Comparison of ENCODE assay signal across 8 mouse cellular contexts in genomic region chr8:76902205-76903078, GRCm38 (mm10). TPM values are rescaled to one million over a fixed set of nuclear protein-coding genes. Genes with fewer than 3 reads are reported as not detected.
A peak's percentile ranks its signal among the peaks of the same experiment; 100 is the strongest.
DNase-seq lines count a peak whose midpoint lies in the region; ATAC-seq and TF ChIP-seq lines count a peak whose summit lies in the region.

No protein-coding gene starts in this region.

- intact Hi-C loops in gastrocnemius, adult 2 months (cut with DNase I): loop anchor here (5.0 kb wide), 3 partner anchors 70 to 230 kb away; no protein-coding TSS in a partner anchor
- intact Hi-C loops in left cerebral cortex, postnatal 36 days (cut with DNase I): loop anchor here (10.0 kb wide), 2 partner anchors 332 to 828 kb away; no protein-coding TSS in a partner anchor

- no peak for TF ChIP-seq EP300 in CH12.LX (IDR thresholded peaks at IDR 0.05; ENCODE audit: low read length)

- H3K9me3 ChIP-seq in CH12.LX (replicated peaks; ENCODE audit: low read length): peaks cover 4% of the 10 kb centered on the region
- H3K9me3 ChIP-seq in forebrain, embryonic 13.5 days (replicated peaks): no peaks in the 10 kb centered on the region
- H3K9me3 ChIP-seq in liver, embryonic 11.5 days (ENCODE audit: control insufficient read depth, low read length): no peaks in the 10 kb centered on the region

- H3K27ac ChIP-seq in gastrocnemius, adult 2 months: peak overlapping the region; percentile 94
- H3K27ac ChIP-seq in CH12.LX (ENCODE audit: insufficient read depth, low read depth): no peak overlapping the region
- H3K27ac ChIP-seq in forebrain, embryonic 13.5 days: no peak overlapping the region
- no peak overlapping the region for H3K27ac ChIP-seq in liver, embryonic 11.5 days (ENCODE audit: low read depth, low read length)

- under 1% methylated on average over 32 of the region's 35 CpGs for WGBS in forebrain, embryonic 13.5 days
- under 1% methylated on average over 33 of the region's 35 CpGs for WGBS in liver, embryonic 11.5 days

- DNase-seq in gastrocnemius, adult 2 months: no peak
- DNase-seq in gastrocnemius, adult 8-10 months (ENCODE audit: low spot score in 2 of 2): no peak
- DNase-seq in CH12.LX (ENCODE audit: extremely low read depth): no peak
- no peak for DNase-seq in liver, embryonic 11.5 days (ENCODE audit: low spot score)
- no peak for DNase-seq in left cerebral cortex, postnatal 36 days (ENCODE audit: low spot score in 2 of 2)
- no peak for DNase-seq in adrenal gland, adult 2 months
- DNase-seq in layer of hippocampus, adult 11-12 months (ENCODE audit: low spot score): no peak

- dilution Hi-C loops in CH12.LX (cut with MboI; ENCODE audit: extremely low pct_ligation_motif_present, extremely low pct_unique_long_range_greater_than_20kb, low sequenced_read_pairs): no loop called here

- peaks cover 18% of the 10 kb centered on the region for H3K27me3 ChIP-seq in CH12.LX (replicated peaks)
- H3K27me3 ChIP-seq in forebrain, embryonic 13.5 days: peaks cover 53% of the 10 kb centered on the region
- H3K27me3 ChIP-seq in liver, embryonic 11.5 days (replicated peaks; ENCODE audit: control insufficient read depth, insufficient read depth, low read length): peaks cover 39% of the 10 kb centered on the region

- in situ Hi-C loops in CH12.LX (cut with MboI; ENCODE audit: low pct_ligation_motif_present, low pct_unique_long_range_greater_than_20kb, low sequenced_read_pairs): no loop called here

- H3K79me2 ChIP-seq in CH12.LX (replicated peaks; ENCODE audit: control insufficient read depth, extremely low read depth, insufficient read depth, poor library complexity, severe bottlenecking): no peaks in the 10 kb centered on the region

- no peak overlapping the region for H3K4me2 ChIP-seq in CH12.LX (ENCODE audit: insufficient read depth, low read depth, poor library complexity, severe bottlenecking)
- peak overlapping the region; percentile 100 for H3K4me2 ChIP-seq in forebrain, embryonic 13.5 days
- peak overlapping the region; percentile 98 for H3K4me2 ChIP-seq in liver, embryonic 11.5 days

- H3K9ac ChIP-seq in CH12.LX (ENCODE audit: insufficient read depth, low read depth): no peak overlapping the region
- peak overlapping the region; percentile 46 for H3K9ac ChIP-seq in forebrain, embryonic 13.5 days
- peak overlapping the region; percentile 48 for H3K9ac ChIP-seq in liver, embryonic 11.5 days (ENCODE audit: low read depth, low read length)

- H3K4me1 ChIP-seq in CH12.LX (ENCODE audit: control insufficient read depth in 1 of 2, insufficient read depth in 2 of 2): peaks cover 0 to 18% of the 10 kb centered on the region in 2 experiments; a peak in 2 of 4 replicates
- H3K4me1 ChIP-seq in forebrain, embryonic 13.5 days: peaks cover 27% of the 10 kb centered on the region
- peaks cover 17% of the 10 kb centered on the region for H3K4me1 ChIP-seq in liver, embryonic 11.5 days (replicated peaks; ENCODE audit: control insufficient read depth, insufficient read depth, low read length)

- ATAC-seq in forebrain, embryonic 13.5 days: peak; percentile 72
- ATAC-seq in liver, embryonic 11.5 days (replicated peaks; ENCODE audit: low FRiP score): peak; percentile 38

- no peaks in the 10 kb centered on the region for H3K36me3 ChIP-seq in CH12.LX (replicated peaks in 1 of 2; ENCODE audit: control insufficient read depth in 1 of 2, insufficient read depth in 1 of 2, low read length in 1 of 2)
- no peaks in the 10 kb centered on the region for H3K36me3 ChIP-seq in forebrain, embryonic 13.5 days (ENCODE audit: poor library complexity, severe bottlenecking)
- H3K36me3 ChIP-seq in liver, embryonic 11.5 days (ENCODE audit: control insufficient read depth, insufficient read depth, low read length): no peaks in the 10 kb centered on the region

- no peak for TF ChIP-seq RAD21 in CH12.LX (IDR thresholded peaks at IDR 0.05; ENCODE audit: low read depth, low read length)

- no peak for TF ChIP-seq POLR2A in CH12.LX (IDR thresholded peaks at IDR 0.05; ENCODE audit: low read depth, low read length)

- peak overlapping the region; percentile 79 for H3K4me3 ChIP-seq in gastrocnemius, adult 2 months
- H3K4me3 ChIP-seq in CH12.LX (replicated peaks in 1 of 3; ENCODE audit: low read depth in 2 of 3, low read length in 2 of 3, poor library complexity in 1 of 3): peak overlapping the region in 2 of 3 experiments; percentile 26 to 45
- peak overlapping the region; percentile 72 for H3K4me3 ChIP-seq in forebrain, embryonic 13.5 days
- H3K4me3 ChIP-seq in liver, embryonic 11.5 days (ENCODE audit: low read depth, low read length): peak overlapping the region; percentile 71

- TF ChIP-seq CTCF in gastrocnemius, adult 2 months (IDR thresholded peaks at IDR 0.05): no peak
- TF ChIP-seq CTCF in CH12.LX (conservative IDR thresholded peaks at IDR 0.05 in 1 of 2, IDR thresholded peaks at IDR 0.05 in 1 of 2; ENCODE audit: low read depth in 2 of 2, low read length in 2 of 2): no peak

TF ChIP-seq in CH12.LX, 34 proteins besides CTCF, POLR2A, EP300 and RAD21:
- TF ChIP-seq TBP (conservative IDR thresholded peaks at IDR 0.05; ENCODE audit: low read depth, low read length): no peak
- TF ChIP-seq ELF1 (IDR thresholded peaks at IDR 0.05; ENCODE audit: low read depth, low read length): no peak
- no peak for TF ChIP-seq KAT2A (IDR thresholded peaks at IDR 0.05; ENCODE audit: insufficient replicate concordance, low read length)
- TF ChIP-seq GABPA (IDR thresholded peaks at IDR 0.05; ENCODE audit: insufficient replicate concordance, low read depth, low read length): no peak
- TF ChIP-seq ETS1 (conservative IDR thresholded peaks at IDR 0.05; ENCODE audit: low read depth, low read length): no peak
- no peak for TF ChIP-seq MAX (IDR thresholded peaks at IDR 0.05; ENCODE audit: low read length)
- TF ChIP-seq MAFK (IDR thresholded peaks at IDR 0.05; ENCODE audit: insufficient replicate concordance, low read length): no peak
- no peak for TF ChIP-seq SMC3 (IDR thresholded peaks at IDR 0.05; ENCODE audit: low read depth, low read length)
- TF ChIP-seq CHD1 (IDR thresholded peaks at IDR 0.05; ENCODE audit: low read depth, low read length): no peak
- no peak for TF ChIP-seq HCFC1 (IDR thresholded peaks at IDR 0.05; ENCODE audit: low read depth, low read length)
- no peak for TF ChIP-seq NELFE (IDR thresholded peaks at IDR 0.05; ENCODE audit: low read depth, low read length)
- no peak for TF ChIP-seq USF2 (conservative IDR thresholded peaks at IDR 0.05; ENCODE audit: low read depth, low read length)

RNA-seq across cellular contexts. Expression of gene Nr3c2, which starts 3.2 kb away (rescaled TPM):
- total RNA-seq in gastrocnemius, adult 2 months (2021): 10 to 100 TPM in 1 of 2 experiments, 1 to 10 TPM in 1; 6.2 to 17.0 TPM
- 10 to 100 TPM; 12.7 to 14.8 (median 13.1) TPM for total RNA-seq in gastrocnemius, adult 8-10 months (2022)
- total RNA-seq in CH12.LX (2012; rRNA removed) (not detected in 2 replicates), CH12.LX (2014; rRNA removed) (0.12 and 0.14 TPM in 2 replicates)
- polyA plus RNA-seq in CH12.LX (2012; ENCODE audit: insufficient read length, low read depth): 0.30 and 0.42 TPM in 2 replicates
- 0.90 and 1.2 TPM in 2 replicates for polyA plus RNA-seq in forebrain, embryonic 13.5 days (2015; fragmentation: Nextera tagmentation; extraction: Ambion mirVana)
- 1.0 and 1.4 TPM in 2 replicates for polyA plus RNA-seq in liver, embryonic 11.5 days (2014; fragmentation: Nextera tagmentation; extraction: Ambion mirVana)
- total RNA-seq in left cerebral cortex, postnatal 36 days (2021): 10 to 100 TPM; 29.1 to 35.6 TPM
- total RNA-seq in adrenal gland, adult 2 months (2021): 10 to 100 TPM; 13.1 to 14.7 TPM
- polyA plus RNA-seq in adrenal gland, adult 2 months (2012; rRNA removed): 3.3 and 4.4 TPM in 2 replicates

Comparison
In these comparisons a context has a peak if more than half of its experiments do, and no peak if none do; other contexts are left out.
1. RNA of gene Nr3c2, which starts 3.2 kb away (total RNA-seq): 29.1 to 35.6 TPM in left cerebral cortex, postnatal 36 days, 6.2 to 17.0 TPM in gastrocnemius, adult 2 months, 13.1 to 14.7 TPM in adrenal gland, adult 2 months and 12.7 to 14.8 TPM in gastrocnemius, adult 8-10 months; 0.12 to 0.14 TPM in CH12.LX; every median in the first group is over 4 times any median in the second.
2. Peak in every context shown above with its lines, with median percentiles within 50 percentile points of each other: H3K4me3 ChIP-seq.